Mouse (Mus musculus): ENCODE results near the gene Fam120a. TPM values are rescaled to one million over a fixed set of nuclear protein-coding genes. Genes with fewer than 3 reads are reported as not detected.

The Fam120a gene
- polyA plus RNA-seq, 1 experiment = 211 TPM

DNA sequence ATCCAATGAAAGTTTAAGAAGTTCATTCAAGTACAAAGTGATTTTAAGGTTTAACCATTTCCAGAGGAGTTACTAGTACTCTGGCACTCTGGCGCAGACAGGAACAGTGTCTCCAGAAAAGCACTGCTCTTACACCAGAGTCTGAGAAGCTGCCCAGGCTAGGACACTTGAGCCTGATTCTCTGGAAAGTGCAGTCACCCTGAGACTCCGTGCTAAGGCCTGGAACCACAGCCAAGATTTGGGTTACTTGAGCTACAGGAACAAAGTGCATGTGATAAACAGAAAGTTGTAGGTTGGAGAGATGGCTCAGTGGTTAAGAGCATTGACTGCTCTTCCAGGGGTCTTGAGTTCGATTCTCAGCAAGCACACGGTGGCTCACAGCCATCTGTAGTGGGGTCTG, 6.4 kb upstream of the Fam120a start:
- no peak for TF ChIP-seq GATA1 (IDR thresholded peaks at IDR 0.05; ENCODE audit: low read length)

DNA sequence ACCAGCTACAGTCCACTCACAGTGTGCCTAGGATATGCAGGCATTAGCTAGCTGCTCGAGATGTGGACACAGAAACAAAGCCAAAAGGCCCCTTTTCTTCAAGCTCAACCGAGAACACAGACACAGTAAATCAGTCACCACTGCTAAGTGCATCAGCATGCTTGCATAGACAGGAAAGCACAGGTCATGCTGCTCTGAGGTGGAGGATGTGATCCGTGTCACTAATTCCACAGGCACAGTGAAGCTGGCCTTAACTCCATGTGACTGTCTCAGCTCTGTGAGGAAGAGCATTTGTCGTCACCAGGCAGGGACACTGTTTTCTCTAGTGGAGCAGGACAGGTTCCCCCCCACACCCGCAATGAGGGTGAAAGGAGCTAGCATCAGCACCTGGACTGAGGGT, 5.4 kb upstream of the Fam120a start:
- no peak for TF ChIP-seq GATA1 (IDR thresholded peaks at IDR 0.05; ENCODE audit: low read length)

DNA sequence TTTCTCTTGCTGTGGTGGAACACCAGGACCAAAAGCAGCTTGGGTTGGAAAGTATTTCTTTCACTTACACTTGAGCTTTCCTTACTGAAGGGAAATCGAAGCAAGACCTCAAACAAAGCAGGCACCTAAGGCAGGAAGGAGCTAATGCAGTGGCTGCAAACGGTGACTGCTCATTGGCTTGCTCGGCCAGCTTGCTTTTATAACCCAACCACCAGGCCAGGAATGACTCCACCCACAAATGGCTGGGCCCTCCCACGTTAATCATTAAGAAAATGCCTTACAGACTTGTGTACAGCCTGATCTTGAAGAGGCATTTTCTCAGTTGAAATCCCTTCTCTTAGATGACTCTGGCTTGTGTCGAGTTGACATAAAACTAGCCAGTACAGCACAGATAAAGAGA, 3.2 kb upstream of the Fam120a start:
- TF ChIP-seq GATA1 (IDR thresholded peaks at IDR 0.05; ENCODE audit: low read length) = no peak

DNA sequence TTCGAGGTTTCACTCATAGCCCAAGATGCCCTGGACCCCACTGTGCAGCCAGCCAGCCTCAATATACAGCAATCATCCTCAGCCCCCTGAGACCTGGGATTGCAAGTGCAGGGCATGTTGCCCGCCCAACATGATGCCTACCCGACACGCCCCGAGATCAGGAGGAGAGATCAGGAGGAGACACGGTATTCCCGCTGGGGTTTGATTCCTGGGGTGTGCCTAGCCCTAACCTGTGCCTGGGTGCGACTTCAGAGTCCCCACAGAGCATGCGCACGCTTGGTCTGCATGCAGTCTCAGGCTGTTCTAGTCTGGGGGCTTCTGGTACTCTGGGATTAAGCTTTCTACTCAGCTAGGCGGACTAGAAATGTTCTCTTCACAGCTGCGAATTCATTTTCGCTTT, 2.7 kb upstream of the Fam120a start:
- no peak for TF ChIP-seq GATA1 (IDR thresholded peaks at IDR 0.05; ENCODE audit: low read length)

DNA sequence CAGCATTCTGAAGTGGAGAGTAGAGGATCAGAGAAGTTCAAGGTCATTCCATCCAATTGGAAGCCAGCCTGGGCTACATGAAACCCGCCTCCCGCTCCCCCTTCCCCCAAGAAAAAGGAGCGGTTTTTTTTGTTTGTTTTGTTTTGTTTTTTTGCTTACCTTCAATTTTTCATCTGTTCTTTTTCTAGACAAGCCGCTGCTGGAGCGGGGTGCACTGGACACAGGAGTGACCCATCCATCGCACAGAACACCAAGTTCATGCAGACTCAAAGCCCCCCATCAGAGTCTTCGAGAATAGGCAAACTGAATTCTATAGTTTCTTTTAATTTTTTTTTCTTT, 902 bp upstream of the Fam120a start:
- TF ChIP-seq GATA1 (IDR thresholded peaks at IDR 0.05; ENCODE audit: low read length) = no peak

DNA sequence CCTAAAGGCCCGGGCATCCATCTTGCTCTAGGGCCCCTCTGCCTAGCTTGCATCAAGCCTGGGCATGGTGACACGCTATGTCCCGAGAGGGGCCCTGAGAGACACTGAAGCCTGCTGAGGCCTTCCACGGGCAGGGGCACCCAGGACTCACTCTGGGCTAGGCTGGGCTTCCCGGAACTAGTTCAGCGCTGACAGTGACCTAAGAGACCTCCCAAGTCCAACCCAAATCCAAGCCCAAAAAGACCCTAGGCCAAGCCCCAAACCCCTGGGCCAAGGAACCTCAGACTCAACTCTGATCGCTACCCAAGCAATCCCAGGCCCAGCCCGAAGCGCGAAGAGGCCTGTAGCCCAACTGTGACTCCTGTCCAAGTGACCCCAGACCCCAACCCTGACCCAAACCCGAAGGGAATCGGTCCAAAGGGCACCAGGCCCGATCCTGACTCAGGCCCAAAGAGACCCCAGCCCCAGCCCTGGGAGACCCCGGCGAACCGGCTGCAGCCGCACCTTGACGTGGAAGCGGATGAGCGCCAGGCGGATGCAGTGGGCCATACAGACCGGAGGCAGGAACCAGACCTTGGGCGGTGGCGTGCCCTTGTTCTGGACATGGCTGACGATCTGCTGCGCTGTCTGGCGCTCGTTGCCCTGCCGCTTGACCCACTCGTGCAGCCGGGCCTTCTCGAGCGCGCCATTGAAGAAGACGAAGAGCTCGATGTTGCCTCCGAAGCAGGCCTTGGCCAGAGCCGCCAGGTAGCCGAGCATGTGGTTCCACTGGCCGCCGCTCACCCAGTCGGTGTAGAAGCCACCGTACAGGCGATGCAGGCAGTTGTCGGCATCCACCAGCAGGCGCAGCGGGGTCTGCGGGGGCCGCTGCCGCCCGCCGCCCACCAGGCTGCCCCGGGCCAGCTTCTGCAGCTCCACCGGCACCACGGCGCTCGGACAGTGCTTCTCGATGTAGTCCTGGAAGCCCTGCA, 681 bp downstream of the Fam120a start:
- TF ChIP-seq GATA1 (IDR thresholded peaks at IDR 0.05; ENCODE audit: low read length) = no peak

DNA sequence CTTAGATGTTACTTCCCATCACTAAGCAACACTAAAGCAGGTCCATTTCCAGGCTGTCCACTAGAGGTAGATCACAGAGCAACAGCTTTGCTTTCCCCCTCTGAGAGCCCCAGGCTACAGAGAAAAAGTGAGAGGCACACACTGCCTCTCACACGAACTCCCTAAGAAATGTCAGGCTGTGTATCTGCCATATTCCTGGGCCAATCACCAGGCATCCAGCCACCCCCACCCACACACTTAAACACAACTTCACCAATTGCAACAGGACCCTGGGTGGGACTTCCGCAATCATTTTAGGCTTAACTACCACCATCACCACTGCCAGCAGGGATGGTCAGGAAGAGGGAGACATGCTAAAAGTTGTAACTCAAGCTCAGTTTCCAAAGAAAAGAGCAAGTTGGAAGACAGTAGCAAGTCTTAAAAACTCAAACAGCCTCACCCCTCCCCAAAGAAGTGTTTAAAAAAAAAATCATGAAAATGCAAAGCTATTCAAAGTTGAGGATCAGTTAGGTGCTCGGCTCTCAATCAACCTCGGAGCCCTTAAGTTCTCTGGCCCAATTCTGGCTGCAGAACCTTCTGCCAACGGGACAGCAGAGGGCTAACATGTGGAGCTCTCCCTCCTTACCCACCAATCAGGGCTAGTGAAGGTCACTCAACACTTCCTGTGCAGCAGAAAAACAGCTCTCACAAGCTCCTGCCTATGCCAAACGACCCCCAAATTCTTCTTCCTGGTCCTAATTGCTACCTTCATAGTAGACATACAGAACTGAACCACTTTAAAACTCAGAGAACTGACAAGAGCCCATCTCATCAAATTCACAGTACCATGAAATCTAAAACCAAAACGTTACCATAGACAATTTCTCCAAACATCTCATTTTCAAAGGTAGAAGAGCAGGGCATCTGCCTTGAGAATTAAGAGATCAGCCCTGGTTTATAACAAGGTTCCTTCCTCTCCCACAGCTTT, 2.0 kb downstream of the Fam120a start:
- no peak for TF ChIP-seq GATA1 (IDR thresholded peaks at IDR 0.05; ENCODE audit: low read length)

DNA sequence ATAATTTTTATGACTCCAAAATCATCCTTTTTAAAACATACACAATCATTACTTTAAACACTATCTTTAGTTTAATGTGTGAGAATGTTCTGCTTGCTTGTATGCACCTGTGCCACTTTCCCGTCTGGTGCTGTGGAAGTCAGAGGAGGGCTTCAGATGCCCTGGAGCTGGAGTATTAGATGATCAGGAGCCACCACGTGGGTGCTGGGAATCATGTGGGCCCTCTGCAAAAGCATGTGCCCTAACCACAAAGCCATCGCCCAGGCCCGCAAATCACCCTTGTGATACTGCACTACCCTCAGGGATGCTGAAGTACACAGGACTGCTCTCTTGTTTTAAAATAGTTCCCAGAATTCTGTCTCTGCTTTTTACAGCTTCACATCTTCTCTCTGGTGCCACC, 3.0 kb downstream of the Fam120a start:
- TF ChIP-seq GATA1 (IDR thresholded peaks at IDR 0.05; ENCODE audit: low read length) = no peak

DNA sequence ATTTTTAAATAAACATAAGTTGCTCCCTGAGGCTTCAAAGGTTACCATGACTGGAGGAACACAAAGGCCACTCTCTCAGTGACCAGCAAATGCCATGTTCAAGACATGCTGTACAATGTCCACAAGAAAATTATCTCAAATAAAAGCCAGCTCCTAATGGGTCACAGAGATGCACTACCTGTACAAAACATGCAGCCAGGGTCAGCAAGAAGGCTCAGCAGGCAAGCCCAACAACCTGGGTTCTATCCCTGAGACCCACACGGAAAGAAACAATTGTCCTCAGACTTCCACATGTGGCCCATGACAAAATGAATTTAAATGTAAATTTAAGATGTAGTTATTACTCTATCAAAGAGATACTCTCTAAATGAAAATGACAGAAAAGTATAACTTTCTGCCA, 4.7 kb downstream of the Fam120a start:
- TF ChIP-seq GATA1 (IDR thresholded peaks at IDR 0.05; ENCODE audit: low read length) = no peak

DNA sequence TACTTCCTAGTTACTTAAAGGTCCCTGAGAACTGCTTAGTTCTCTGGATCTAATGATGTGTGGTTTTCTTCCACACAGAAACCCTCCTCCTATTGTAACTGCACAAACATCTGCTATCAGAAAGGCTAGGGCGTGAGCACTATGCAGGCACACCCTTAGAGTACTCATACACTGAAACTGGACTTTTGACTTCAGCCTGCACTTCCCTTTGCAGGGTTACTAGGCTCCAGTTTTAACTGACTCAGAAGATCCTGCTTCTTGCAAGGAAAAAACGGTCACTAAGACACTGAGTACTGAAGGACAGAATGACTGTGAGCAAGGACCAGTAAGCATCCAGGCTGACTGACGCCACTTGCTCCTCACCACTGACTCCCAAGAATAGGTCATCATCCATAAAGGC, 5.3 kb downstream of the Fam120a start:
- TF ChIP-seq GATA1 (IDR thresholded peaks at IDR 0.05; ENCODE audit: low read length) = no peak

DNA sequence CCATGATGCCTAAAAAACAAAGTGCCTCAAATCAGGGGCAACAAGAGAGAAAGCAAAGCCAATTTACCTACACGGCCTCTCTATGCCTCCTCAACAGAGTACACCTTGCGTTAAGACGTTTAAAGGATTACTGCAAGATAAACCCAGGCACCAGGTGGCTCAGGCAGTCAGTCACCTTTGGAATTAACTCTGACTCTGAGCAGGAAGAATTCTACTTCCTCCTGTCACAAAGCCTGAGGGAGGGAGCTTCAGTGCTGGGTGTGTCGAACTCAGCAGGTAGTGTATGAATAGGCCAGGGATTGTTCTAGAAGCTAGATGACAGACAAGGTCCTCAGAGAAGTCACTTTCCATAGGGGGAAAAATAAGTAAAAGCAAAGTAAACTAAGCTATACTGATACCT, 9.2 kb downstream of the Fam120a start:
- no peak for TF ChIP-seq GATA1 (IDR thresholded peaks at IDR 0.05; ENCODE audit: low read length)

DNA sequence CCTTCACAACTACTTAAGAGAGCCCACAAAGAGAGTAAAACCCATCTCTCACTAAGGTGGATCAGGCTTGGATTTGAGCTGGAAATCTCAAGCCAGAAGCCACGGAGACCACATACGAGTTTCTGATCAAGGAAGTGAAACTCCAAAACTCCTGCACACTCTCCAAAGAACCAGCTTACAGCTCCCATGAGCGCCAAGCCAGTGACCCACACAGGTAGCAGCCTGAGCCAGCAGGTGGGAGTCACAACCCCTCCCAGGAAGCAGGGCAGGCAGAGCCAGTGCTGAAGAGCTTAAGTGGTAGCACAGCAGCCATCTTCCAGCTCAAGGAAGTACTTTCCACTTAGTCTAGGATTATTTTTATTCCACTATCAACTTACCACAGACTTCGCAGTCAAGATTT, 13.0 kb downstream of the Fam120a start:
- no peak for TF ChIP-seq GATA1 (IDR thresholded peaks at IDR 0.05; ENCODE audit: low read length)

DNA sequence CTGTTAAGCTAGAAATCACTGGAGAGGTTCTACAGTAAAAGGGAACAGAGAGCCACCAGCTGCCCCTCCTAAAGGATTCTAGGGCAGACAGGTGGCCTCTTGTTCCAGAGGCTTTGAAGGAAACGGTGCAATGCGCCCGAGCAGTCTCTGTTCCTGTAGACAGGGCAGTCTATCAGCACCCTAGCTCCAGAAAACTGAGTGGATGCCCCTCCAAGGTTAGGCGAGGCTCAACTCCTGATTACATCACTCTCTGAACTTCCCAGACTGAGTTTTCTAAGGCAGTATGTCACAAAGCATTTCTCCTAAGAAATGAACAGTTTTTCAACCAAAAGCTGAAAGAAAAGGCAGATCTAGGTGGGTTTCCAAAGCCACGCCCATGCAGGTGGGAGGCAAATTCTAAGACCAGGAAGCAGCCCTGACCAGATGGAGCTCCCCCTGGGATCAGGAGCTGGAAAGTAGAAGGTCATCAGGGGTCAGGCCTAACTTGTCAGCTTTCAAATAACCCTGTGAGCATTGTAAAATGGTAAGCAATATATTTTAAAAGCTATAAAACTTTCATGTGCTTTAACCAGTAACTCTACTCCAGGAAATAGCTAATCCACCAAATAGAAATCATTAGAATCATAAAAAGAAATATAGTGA, 17.1 kb downstream of the Fam120a start:
- no peak for TF ChIP-seq GATA1 (IDR thresholded peaks at IDR 0.05; ENCODE audit: low read length)

DNA sequence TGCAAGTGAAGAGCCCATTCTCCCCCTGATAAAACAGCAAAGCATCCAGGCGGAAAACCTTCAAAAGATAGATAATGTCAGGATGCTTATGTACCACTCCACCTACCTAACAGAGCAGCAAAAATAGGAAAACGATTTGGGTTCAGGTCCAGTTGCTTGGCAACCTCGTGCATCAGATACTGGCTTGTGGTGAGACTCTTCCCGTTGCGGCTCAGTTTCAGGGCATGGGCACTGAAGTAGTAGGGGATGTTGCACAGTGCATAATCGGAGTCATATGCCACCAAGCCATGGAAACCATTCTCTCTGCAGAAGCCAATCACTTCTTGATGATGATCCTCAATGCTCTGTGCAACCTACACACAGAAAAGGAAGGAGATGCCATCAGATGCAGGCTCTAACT, 18.9 kb downstream of the Fam120a start:
- no peak for TF ChIP-seq GATA1 (IDR thresholded peaks at IDR 0.05; ENCODE audit: low read length)

DNA sequence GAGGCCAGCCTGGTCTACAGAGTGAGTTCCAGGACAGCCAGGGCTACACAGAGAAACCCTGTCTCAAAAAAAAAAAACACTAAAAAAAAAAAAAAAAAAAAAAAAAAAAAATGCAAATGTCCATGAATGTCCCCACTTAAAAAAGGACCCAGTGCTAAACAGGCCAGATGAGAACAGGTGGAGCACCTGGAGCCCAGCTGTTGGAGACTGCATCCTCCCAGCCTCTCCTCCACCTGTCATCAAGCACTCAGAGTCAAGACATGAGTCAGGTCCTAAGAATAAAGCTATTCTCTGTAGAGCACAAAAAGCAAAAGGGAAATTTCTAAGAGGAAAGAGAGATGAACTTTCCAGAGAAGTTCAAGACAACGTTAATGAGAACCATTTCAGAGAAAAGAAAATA, 23.2 kb downstream of the Fam120a start:
- no peak for TF ChIP-seq GATA1 (IDR thresholded peaks at IDR 0.05; ENCODE audit: low read length)

DNA sequence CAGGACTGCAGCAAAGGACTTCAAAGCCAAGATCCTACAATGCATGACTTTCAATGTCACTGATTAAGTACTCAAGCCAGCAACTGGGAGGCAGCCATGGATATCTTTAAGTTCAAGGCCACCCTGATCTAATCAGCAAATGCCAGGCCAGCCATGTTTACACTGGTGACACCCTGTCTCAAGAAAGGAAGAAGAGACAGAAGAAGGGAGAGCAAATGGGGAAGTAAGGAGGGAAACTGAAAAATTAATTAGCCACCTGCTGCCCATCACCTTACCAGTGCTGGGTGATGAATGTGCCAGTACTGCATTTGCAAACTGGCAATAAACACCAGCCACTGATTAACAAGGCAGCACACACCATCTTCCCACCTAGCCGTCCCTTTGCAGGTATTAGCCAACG, 25.3 kb downstream of the Fam120a start:
- TF ChIP-seq GATA1 (IDR thresholded peaks at IDR 0.05; ENCODE audit: low read length) = no peak

Measured in G1E-ER4 (cell line).